Mouse (Mus musculus) heart, postnatal 0 days (tissue): ENCODE measurements around the gene Pianp.

Experiments
- CTCF ChIP-seq: IDR thresholded peaks from 2 replicates; pipeline ENCODE4 v1.5.1; 2016; ENCODE audit warnings: antibody characterized with exemption, control low read depth, low read depth
- EP300 ChIP-seq: IDR thresholded peaks from 2 replicates; pipeline ENCODE4 v1.6.1; 2016; ENCODE audit warnings: antibody characterized with exemption, low read depth

DNA sequence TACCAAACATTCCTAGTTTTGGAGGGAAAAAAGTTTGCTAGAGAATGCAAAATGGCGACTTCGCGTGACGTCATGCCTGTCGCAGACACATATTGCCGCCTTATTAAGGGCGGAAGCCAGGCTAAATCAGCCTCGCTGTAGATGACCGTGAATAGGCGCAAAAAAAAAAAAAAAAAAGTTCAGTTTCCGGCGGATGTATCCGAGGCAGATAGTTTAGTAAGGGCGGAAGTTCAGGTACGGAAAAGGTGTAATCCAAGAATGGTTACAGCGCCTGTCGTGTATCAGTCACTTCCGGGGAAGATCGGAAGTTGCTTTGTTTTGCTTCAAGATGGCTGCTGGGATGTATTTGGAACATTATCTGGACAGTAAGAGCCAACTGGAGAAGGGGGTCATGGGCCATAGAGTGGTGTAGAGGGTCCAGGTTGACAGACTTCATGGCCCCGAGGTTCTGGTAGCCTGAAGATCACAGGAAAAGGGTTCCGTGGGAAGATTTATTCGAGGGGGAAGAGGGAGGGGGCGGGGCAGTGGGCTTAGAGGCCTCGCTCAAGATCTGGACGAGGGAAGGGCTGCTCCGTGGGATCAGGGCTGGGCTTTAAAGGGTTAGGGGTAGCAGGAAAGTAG, 43.1 kb downstream of the Pianp start, which contains the start of gene Ing4:
- TF ChIP-seq CTCF = no peak
- peak; percentile 95 for TF ChIP-seq EP300
